Mouse (Mus musculus) MEL (cell line): ENCODE results near the gene Tmem219. TPM values are rescaled to one million over a fixed set of nuclear protein-coding genes. Genes with fewer than 3 reads are reported as not detected.

Source experiments
- DNase-seq: peaks from one replicate; pipeline ENCODE4 v3.0.0; 2011; ENCODE audit warnings: low read depth, low spot score
- H3K27ac ChIP-seq: 2 replicates; pipeline ENCODE4 v1.5.1; 2012; ENCODE audit warnings: low read depth, mild to moderate bottlenecking, control low read depth, low read length, moderate library complexity; ENCODE audit not compliant: control insufficient read depth
- H3K27me3 ChIP-seq, 2 experiments: fragments of 150-350 bp in 1 of 2; sonication (generic) in 1 of 2; 2 replicates each; pipeline ENCODE4 v1.6.1; 2012; ENCODE audit warnings: low read length in 2 of 2, mild to moderate bottlenecking in 2 of 2, improper control_type of control experiment in 1 of 2, moderate library complexity in 1 of 2; ENCODE audit not compliant: insufficient read depth in 2 of 2, control insufficient read depth in 1 of 2
- H3K36me3 ChIP-seq, 2 experiments: 2 replicates each; pipeline ENCODE4 v1.6.1; 2012 to 2014; ENCODE audit warnings: low read length in 2 of 2, improper control_type of control experiment in 1 of 2, inconsistent platforms in 1 of 2, mild to moderate bottlenecking in 1 of 2; ENCODE audit not compliant: insufficient read depth in 2 of 2, control insufficient read depth in 1 of 2
- H3K4me1 ChIP-seq, 2 experiments: fragments of 150-350 bp in 1 of 2; sonication (generic) in 1 of 2; 2 replicates each; pipeline ENCODE4 v1.6.1; 2012; ENCODE audit warnings: low read length in 2 of 2, improper control_type of control experiment in 1 of 2, mild to moderate bottlenecking in 1 of 2; ENCODE audit not compliant: insufficient read depth in 2 of 2, control insufficient read depth in 1 of 2
- H3K4me3 ChIP-seq, 2 experiments: fragments of 150-350 bp in 1 of 2; sonication (generic) in 1 of 2; 2 replicates each; pipeline ENCODE4 v1.5.1; 2012; ENCODE audit warnings: low read depth in 2 of 2, low read length in 2 of 2, mild to moderate bottlenecking in 2 of 2, moderate library complexity in 2 of 2, control low read depth in 1 of 2, improper control_type of control experiment in 1 of 2; ENCODE audit not compliant: control insufficient read depth in 1 of 2, insufficient read depth in 1 of 2
- H3K79me2 ChIP-seq: 2 replicates; pipeline ENCODE4 v1.6.1; 2012; ENCODE audit warnings: mild to moderate bottlenecking, low read length, moderate library complexity; ENCODE audit not compliant: control insufficient read depth, poor library complexity, insufficient read depth
- H3K9ac ChIP-seq: 2 replicates; pipeline ENCODE4 v1.6.1; 2012; ENCODE audit warnings: low read depth, mild to moderate bottlenecking, control low read depth, low read length, moderate library complexity; ENCODE audit not compliant: control insufficient read depth, poor library complexity, severe bottlenecking
- H3K9me3 ChIP-seq: fragments of 150-350 bp; sonication (generic); replicated peaks from 2 replicates; pipeline ENCODE4 v1.6.1; 2012; ENCODE audit warnings: mild to moderate bottlenecking, low read length, improper control_type of control experiment, moderate library complexity; ENCODE audit not compliant: insufficient read depth
- CHD1 ChIP-seq: IDR thresholded peaks from 2 replicates; pipeline ENCODE4 v1.6.1; 2012; ENCODE audit warnings: low read depth, mild to moderate bottlenecking, inconsistent platforms, low read length, improper control_type of control experiment
- CHD2 ChIP-seq: IDR thresholded peaks from 2 replicates; pipeline ENCODE4 v1.6.1; 2011; ENCODE audit warnings: low read length, improper control_type of control experiment
- E2F4 ChIP-seq: IDR thresholded peaks from 2 replicates; pipeline ENCODE4 v1.6.1; 2011; ENCODE audit warnings: low read depth, low read length, improper control_type of control experiment, borderline replicate concordance
- ELF1 ChIP-seq: IDR thresholded peaks from 2 replicates; pipeline ENCODE4 v1.6.1; 2014; ENCODE audit warnings: low read depth, mild to moderate bottlenecking, inconsistent platforms, low read length, improper control_type of control experiment, moderate library complexity
- EP300 ChIP-seq, 2 experiments: IDR thresholded peaks; 2 replicates each; pipeline ENCODE4 v1.6.1; 2011; ENCODE audit warnings: improper control_type of control experiment in 2 of 2, low read length in 2 of 2, low read depth in 1 of 2, mild to moderate bottlenecking in 1 of 2
- ETS1 ChIP-seq: IDR thresholded peaks from 2 replicates; pipeline ENCODE4 v1.6.1; 2012; ENCODE audit warnings: low read depth, mild to moderate bottlenecking, inconsistent platforms, low read length, improper control_type of control experiment, moderate library complexity
- GABPA ChIP-seq: IDR thresholded peaks from 2 replicates; pipeline ENCODE4 v1.6.1; 2012; ENCODE audit warnings: low read depth, mild to moderate bottlenecking, inconsistent platforms, low read length, improper control_type of control experiment, moderate library complexity
- KAT2A ChIP-seq: conservative IDR thresholded peaks from 2 replicates; pipeline ENCODE4 v1.6.1; 2012; ENCODE audit warnings: low read depth, low read length, improper control_type of control experiment, inconsistent platforms
- MAFK ChIP-seq: IDR thresholded peaks from 2 replicates; pipeline ENCODE4 v1.6.1; 2011; ENCODE audit warnings: low read depth, mild to moderate bottlenecking, low read length, improper control_type of control experiment, borderline replicate concordance
- MAX ChIP-seq: IDR thresholded peaks from 2 replicates; pipeline ENCODE4 v1.6.1; 2011; ENCODE audit warnings: low read length, improper control_type of control experiment
- MAZ ChIP-seq: IDR thresholded peaks from 2 replicates; pipeline ENCODE4 v1.6.1; 2012; ENCODE audit warnings: low read depth, mild to moderate bottlenecking, inconsistent platforms, low read length, improper control_type of control experiment
- MXI1 ChIP-seq: IDR thresholded peaks from 2 replicates; pipeline ENCODE4 v1.6.1; 2011; ENCODE audit warnings: mild to moderate bottlenecking, low read depth, low read length, improper control_type of control experiment
- NRF1 ChIP-seq: IDR thresholded peaks from 2 replicates; pipeline ENCODE4 v1.6.1; 2014; ENCODE audit warnings: low read depth, mild to moderate bottlenecking, inconsistent platforms, low read length, improper control_type of control experiment, moderate library complexity; ENCODE audit not compliant: poor library complexity, insufficient read depth, severe bottlenecking
- POLR2A ChIP-seq, 2 experiments: IDR thresholded peaks; 2 replicates each; pipeline ENCODE4 v1.6.1; 2011 to 2012; ENCODE audit warnings: low read length in 2 of 2, mild to moderate bottlenecking in 2 of 2, control low read depth in 1 of 2, improper control_type of control experiment in 1 of 2, low read depth in 1 of 2, moderate library complexity in 1 of 2; ENCODE audit not compliant: control insufficient read depth in 1 of 2, insufficient read depth in 1 of 2, poor library complexity in 1 of 2
- POLR2AphosphoS2 ChIP-seq: IDR thresholded peaks from 2 replicates; pipeline ENCODE4 v1.6.1; 2011; ENCODE audit warnings: low read length, improper control_type of control experiment
- POLR2AphosphoS5 ChIP-seq: IDR thresholded peaks from 2 replicates; pipeline ENCODE4 v1.6.1; 2012; ENCODE audit warnings: low read depth, borderline replicate concordance, mild to moderate bottlenecking, inconsistent platforms, low read length, moderate library complexity, mixed read lengths
- RAD21 ChIP-seq: IDR thresholded peaks from 2 replicates; pipeline ENCODE4 v1.6.1; 2011; ENCODE audit warnings: mild to moderate bottlenecking, low read depth, low read length, improper control_type of control experiment
- RCOR1 ChIP-seq: IDR thresholded peaks from 2 replicates; pipeline ENCODE4 v1.6.1; 2012; ENCODE audit warnings: low read depth, mild to moderate bottlenecking, inconsistent platforms, low read length, improper control_type of control experiment
- SIN3A ChIP-seq: IDR thresholded peaks from 2 replicates; pipeline ENCODE4 v1.6.1; 2012; ENCODE audit warnings: low read length, improper control_type of control experiment, inconsistent platforms
- TAL1 ChIP-seq: IDR thresholded peaks from 2 replicates; pipeline ENCODE4 v1.6.1; 2012; ENCODE audit warnings: mild to moderate bottlenecking, inconsistent platforms, low read length, moderate library complexity, mixed read lengths
- TBP ChIP-seq: IDR thresholded peaks from 2 replicates; pipeline ENCODE4 v1.8.0; 2011; ENCODE audit warnings: low read depth, low read length, improper control_type of control experiment
- TCF12 ChIP-seq: IDR thresholded peaks from 2 replicates; pipeline ENCODE4 v1.6.1; 2014; ENCODE audit warnings: low read depth, mild to moderate bottlenecking, inconsistent platforms, low read length, improper control_type of control experiment, moderate library complexity
- UBTF ChIP-seq: IDR thresholded peaks from 2 replicates; pipeline ENCODE4 v1.6.1; 2012; ENCODE audit warnings: low read depth, mild to moderate bottlenecking, inconsistent platforms, low read length, improper control_type of control experiment, moderate library complexity, borderline replicate concordance; ENCODE audit not compliant: insufficient read depth
- USF2 ChIP-seq, 2 experiments: IDR thresholded peaks; 2 replicates each; pipeline ENCODE4 v1.6.1; 2011 to 2012; ENCODE audit warnings: improper control_type of control experiment in 2 of 2, low read length in 2 of 2, borderline replicate concordance in 1 of 2, inconsistent platforms in 1 of 2, low read depth in 1 of 2, mild to moderate bottlenecking in 1 of 2; ENCODE audit not compliant: insufficient read depth in 1 of 2
- ZC3H11A ChIP-seq: IDR thresholded peaks from 2 replicates; pipeline ENCODE4 v1.6.1; 2012; ENCODE audit warnings: low read depth, mild to moderate bottlenecking, inconsistent platforms, low read length, improper control_type of control experiment
- ZKSCAN1 ChIP-seq: IDR thresholded peaks from 2 replicates; pipeline ENCODE4 v1.6.1; 2012; ENCODE audit warnings: low read depth, mild to moderate bottlenecking, inconsistent platforms, low read length, improper control_type of control experiment, moderate library complexity
- ZMIZ1 ChIP-seq: IDR thresholded peaks from 2 replicates; pipeline ENCODE4 v1.6.1; 2012; ENCODE audit warnings: low read depth, mild to moderate bottlenecking, inconsistent platforms, low read length, improper control_type of control experiment, moderate library complexity
- ZNF384 ChIP-seq: IDR thresholded peaks from 2 replicates; pipeline ENCODE4 v1.6.1; 2012; ENCODE audit warnings: low read depth, mild to moderate bottlenecking, inconsistent platforms, low read length, improper control_type of control experiment
- polyA plus RNA-seq, 2 experiments: library from polyadenylated mRNA; stranded (reverse) in 1 of 2; unstranded in 1 of 2; fragments of >175 nt in 1 of 2; fragments of >200 nt in 1 of 2; gene quantifications; 2 replicates each; pipeline versions ENCODE4 v1.2.1 to v1.2.4; 2012; ENCODE audit warnings: low replicate concordance in 2 of 2, low read depth in 1 of 2; ENCODE audit not compliant: insufficient read length in 2 of 2, insufficient read depth in 1 of 2, missing spikeins in 1 of 2
- total RNA-seq: library from RNA; depleted of rRNA; stranded (reverse); fragments of 300-350 nt; gene quantifications from 2 replicates; pipeline ENCODE4 v1.2.3, GENCODE M21; 2012

Tmem219 gene
- total and polyA plus RNA-seq, 3 experiments: 18.0 to 34.5 TPM; not detected in 1

GRCm38 (mm10) chr7:126887281-126887680 is 35.4 kb downstream of the Tmem219 start:
- Histone ChIP-seq H3K9me3 (no peaks in the 10 kb centered on the region), H3K27me3 (no peaks in the 10 kb centered on the region), H3K27ac (no peak overlapping the region), H3K79me2 (peaks cover 21% of the 10 kb centered on the region), H3K36me3 (peaks cover 0 to 15% of the 10 kb centered on the region in 2 experiments; a peak in 2 of 4 replicates), H3K4me3 (no peak overlapping the region), H3K9ac (no peak overlapping the region), H3K4me1 (peaks cover 0 to 22% of the 10 kb centered on the region in 2 experiments; a peak in 3 of 4 replicates)
- no peak for TF ChIP-seq POLR2AphosphoS5
- TF ChIP-seq ETS1: no peak
- no peak for TF ChIP-seq UBTF
- TF ChIP-seq RCOR1: no peak
- TF ChIP-seq MAZ: no peak
- DNase-seq: no peak

DNA sequence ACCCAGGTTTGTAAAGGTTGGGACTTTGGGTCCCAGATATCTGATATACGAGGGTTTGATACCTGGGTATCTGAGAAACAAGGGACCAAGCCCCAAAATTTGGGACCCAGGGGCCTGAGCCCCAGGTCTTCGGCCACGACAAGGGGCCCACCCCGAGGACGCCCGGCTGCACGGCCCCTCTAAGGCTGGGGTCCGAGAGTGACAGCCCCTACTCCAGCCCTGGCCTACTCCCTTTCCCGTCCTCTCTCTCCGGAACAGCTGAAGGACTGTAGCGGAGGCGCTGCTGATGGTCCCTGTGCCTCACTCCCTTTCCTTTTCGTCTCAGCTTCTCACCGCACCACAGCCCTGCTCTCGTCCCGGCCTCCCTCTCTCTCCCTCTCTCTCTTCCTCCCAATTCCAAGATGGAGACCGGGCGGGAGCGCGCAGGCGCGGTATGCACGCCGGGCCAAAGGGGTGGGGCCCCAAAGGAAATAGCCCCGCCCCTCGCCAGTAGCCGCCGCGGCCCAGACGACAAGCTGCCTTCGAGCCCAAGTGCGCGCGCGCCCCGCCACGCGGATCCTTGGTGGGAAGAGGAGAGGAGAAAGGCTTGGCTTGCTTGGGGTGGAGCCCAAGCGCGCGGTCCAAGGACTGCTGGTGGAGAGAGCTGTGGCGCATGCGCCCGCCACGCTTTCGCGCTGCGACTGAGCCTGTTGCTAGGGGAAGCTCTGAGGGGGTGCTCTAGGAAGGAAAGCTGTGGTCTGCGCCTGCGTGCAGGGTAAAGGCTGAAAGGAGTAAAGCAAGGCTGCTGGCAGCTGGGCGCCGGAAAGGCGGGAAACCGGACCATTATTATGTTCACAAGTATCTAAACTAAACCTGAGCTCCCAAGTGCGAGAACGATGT is 38.2 kb downstream of the Tmem219 start, which contains the start of gene Taok2:
Gene Taok2, minus strand, starts transcription at position 418 of the 879 bp plus-strand sequence.
- peak within 1 kb of the TSS; percentile 83 for H3K9ac ChIP-seq
- H3K27me3 ChIP-seq: no peaks in the 10 kb centered on the region
- H3K4me3 ChIP-seq: peak within 1 kb of the TSS; percentile 75 to 80
- peaks cover 0 to 18% of the 10 kb centered on the region in 2 experiments; a peak in 3 of 4 replicates for H3K36me3 ChIP-seq
- H3K4me1 ChIP-seq: peaks cover 0 to 27% of the 10 kb centered on the region in 2 experiments; a peak in 3 of 4 replicates
- H3K9me3 ChIP-seq: no peaks in the 10 kb centered on the region
- DNase-seq: peak; percentile 99
- peak within 1 kb of the TSS; percentile 92 for H3K27ac ChIP-seq
- peaks cover 31% of the 10 kb centered on the region for H3K79me2 ChIP-seq
- TF ChIP-seq TCF12 (peak; percentile 64), ZKSCAN1 (no peak), RAD21 (no peak), ELF1 (0 out of 2 replicates have a peak, but pooled peaks have one; percentile 48), POLR2AphosphoS2 (peak; percentile 98), ZC3H11A (no peak), POLR2AphosphoS5 (no peak), MAZ (no peak; the same call in 1 of the 2 replicates), UBTF (no peak), MAX (peak; percentile 97), CHD2 (no peak), CHD1 (no peak), TBP (no peak; the same call in 1 of the 2 replicates), GABPA (no peak), KAT2A (peak; percentile 57; the same call in 1 of the 2 replicates), ZNF384 (no peak), NRF1 (peak; percentile 95), MAFK (no peak), POLR2A (IDR thresholded peaks at IDR 0.05; ENCODE audit: control insufficient read depth in 1 of 2, insufficient read depth in 1 of 2, low read depth in 1 of 2, low read length in 2 of 2, poor library complexity in 1 of 2) (peak; percentile 52 to 88; a peak in 3 of 4 replicates), ZMIZ1 (peak; percentile 89), EP300 (IDR thresholded peaks at IDR 0.05; ENCODE audit: low read depth in 1 of 2, low read length in 2 of 2) (peak in 1 of 2 experiments; percentile 42; a peak in 2 of 4 replicates), SIN3A (peak; percentile 91), E2F4 (peak; percentile 96), MXI1 (peak; percentile 77), USF2 (IDR thresholded peaks at IDR 0.05; ENCODE audit: borderline replicate concordance in 1 of 2, insufficient read depth in 1 of 2, low read depth in 1 of 2, low read length in 2 of 2) (no peak), TAL1 (no peak)
